Mouse (Mus musculus) hindbrain, embryonic 13.5 days (tissue): ENCODE measurements at regions not wholly inside any gene's neighbourhood (a gene's known extent, or its start where the extent isn't known, plus 50 kb on each side); places are given as distances from the start of the nearest gene placed in this dataset.

Experiments
- ATAC-seq: fragments of 200-750 bp; cut with Nextera tagmentation; 2 replicates; pipeline ENCODE4 v1.8.0; 2017; ENCODE audit warnings: moderate TSS enrichment; ENCODE audit not compliant: low FRiP score
- H3K27ac ChIP-seq: fragments of 300-500 bp; sonication (generic); 2 replicates; pipeline ENCODE4 v1.5.1; 2015; ENCODE audit warnings: inconsistent platforms, mild to moderate bottlenecking, moderate library complexity
- H3K27me3 ChIP-seq: fragments of 300-500 bp; sonication (generic); 2 replicates; pipeline ENCODE4 v1.6.1; 2015; ENCODE audit warnings: mild to moderate bottlenecking, inconsistent platforms
- H3K36me3 ChIP-seq: fragments of 300-500 bp; sonication (generic); 2 replicates; pipeline ENCODE4 v1.6.1; 2015; ENCODE audit warnings: mild to moderate bottlenecking, inconsistent platforms
- H3K4me1 ChIP-seq: fragments of 300-500 bp; sonication (generic); replicated peaks from 2 replicates; pipeline ENCODE4 v1.6.1; 2015; ENCODE audit warnings: inconsistent platforms
- H3K4me2 ChIP-seq: fragments of 300-500 bp; sonication (generic); 2 replicates; pipeline ENCODE4 v1.6.1; 2015; ENCODE audit warnings: inconsistent platforms, mild to moderate bottlenecking, moderate library complexity
- H3K4me3 ChIP-seq: fragments of 300-500 bp; sonication (generic); 2 replicates; pipeline ENCODE4 v1.5.1; 2015; ENCODE audit warnings: mild to moderate bottlenecking, inconsistent platforms
- H3K9ac ChIP-seq: fragments of 300-500 bp; sonication (generic); 2 replicates; pipeline ENCODE4 v1.6.1; 2015; ENCODE audit warnings: mild to moderate bottlenecking, inconsistent platforms
- H3K9me3 ChIP-seq: fragments of 300-500 bp; sonication (generic); 2 replicates; pipeline ENCODE4 v1.6.1; 2016; ENCODE audit warnings: inconsistent platforms
- WGBS: fragments of 180-500 bp; shearing (Covaris S2); methylation state at CpG from one replicate; pipeline ENCODE4 v1.1.7; 2015; 5-methylcytosine and 5-hydroxymethylcytosine counted together

GRCm38 (mm10) chr12:47466740-47467139 lies 648.0 kb upstream of the Nova1 start:
- no peaks in the 10 kb centered on the region for H3K36me3 ChIP-seq
- no peak overlapping the region for H3K27ac ChIP-seq
- no peaks in the 10 kb centered on the region for H3K27me3 ChIP-seq
- H3K9me3 ChIP-seq, result no peaks in the 10 kb centered on the region
- H3K4me3 ChIP-seq, result no peak overlapping the region
- ATAC-seq, result peak; percentile 39; the same call in 1 of the 2 replicates
- no peak overlapping the region for H3K4me2 ChIP-seq
- no peaks in the 10 kb centered on the region for H3K4me1 ChIP-seq
- WGBS, result 64% methylated on average over 1 of the region's 1 CpGs
- H3K9ac ChIP-seq, result no peak overlapping the region

- WGBS, result 46% methylated on average over 5 of the region's 5 CpGs
- ATAC-seq, result peak; percentile 84
- Histone ChIP-seq H3K9me3 (no peaks in the 10 kb centered on the region), H3K36me3 (no peaks in the 10 kb centered on the region), H3K27me3 (no peaks in the 10 kb centered on the region), H3K4me1 (no peaks in the 10 kb centered on the region), H3K27ac (peak overlapping the region; percentile 67), H3K4me3 (no peak overlapping the region), H3K9ac (no peak overlapping the region), H3K4me2 (no peak overlapping the region)
Measured at GRCm38 (mm10) chr12:47465924-47466323, 647.2 kb upstream of the Nova1 start.

- no peaks in the 10 kb centered on the region for H3K9me3 ChIP-seq
- H3K27me3 ChIP-seq, result no peaks in the 10 kb centered on the region
- H3K4me1 ChIP-seq, result no peaks in the 10 kb centered on the region
- no peak for ATAC-seq
- H3K9ac ChIP-seq, result no peak overlapping the region
- 68% methylated on average over 1 of the region's 1 CpGs for WGBS
- no peaks in the 10 kb centered on the region for H3K36me3 ChIP-seq
- no peak overlapping the region for H3K4me2 ChIP-seq
- no peak overlapping the region for H3K27ac ChIP-seq
- no peak overlapping the region for H3K4me3 ChIP-seq
Measured at GRCm38 (mm10) chr12:47431669-47432068, 612.9 kb upstream of the Nova1 start.

DNA sequence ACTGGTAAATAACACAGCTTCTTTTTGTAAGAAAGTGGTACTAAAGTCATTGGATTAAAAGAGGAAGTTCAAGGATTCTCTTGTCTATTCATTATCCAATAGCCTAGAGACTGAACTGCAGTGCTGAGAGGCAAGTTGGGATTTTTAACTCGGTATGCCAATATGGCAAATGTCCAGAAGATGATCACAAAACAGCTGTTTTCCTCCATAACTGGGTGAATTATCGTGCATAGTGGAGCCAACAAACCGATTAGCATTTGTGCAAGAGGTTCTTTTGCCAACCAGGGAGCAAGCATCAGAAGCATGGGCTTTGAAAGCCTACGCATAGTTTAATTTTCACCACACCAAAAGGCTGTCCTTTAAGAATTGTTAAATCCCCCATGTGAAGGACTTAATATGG lies 593.5 kb upstream of the Nova1 start:
- 80% methylated on average over 4 of the region's 4 CpGs for WGBS
- Histone ChIP-seq H3K9ac (no peak overlapping the region), H3K27ac (no peak overlapping the region), H3K27me3 (no peaks in the 10 kb centered on the region), H3K4me1 (no peaks in the 10 kb centered on the region), H3K4me2 (no peak overlapping the region), H3K4me3 (no peak overlapping the region), H3K9me3 (no peaks in the 10 kb centered on the region), H3K36me3 (no peaks in the 10 kb centered on the region)
- ATAC-seq, result no peak

- H3K27ac ChIP-seq, result no peak overlapping the region
- no peak for ATAC-seq
Measured at GRCm38 (mm10) chr12:47406563-47406962, 587.8 kb upstream of the Nova1 start.

DNA sequence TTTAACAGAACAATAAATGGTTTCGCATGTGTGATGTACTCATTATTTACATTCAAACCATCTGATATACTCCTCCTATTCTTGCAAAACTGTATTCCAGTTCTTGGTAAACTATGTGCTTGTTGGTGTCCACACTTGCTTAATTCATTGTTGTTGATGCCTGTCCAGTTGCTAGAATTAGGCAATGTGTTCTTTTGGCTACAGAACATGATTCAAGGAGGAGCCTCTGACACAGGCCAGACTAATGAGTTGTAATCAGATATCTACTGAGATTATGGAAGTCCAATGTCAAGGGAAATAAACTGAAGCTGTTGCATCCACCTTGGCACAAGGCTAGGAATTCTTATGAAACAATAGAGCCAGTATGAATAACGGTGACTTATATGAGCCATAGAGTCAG lies 587.4 kb upstream of the Nova1 start:
- Histone ChIP-seq H3K9ac (no peak overlapping the region), H3K27me3 (no peaks in the 10 kb centered on the region), H3K4me1 (no peaks in the 10 kb centered on the region), H3K4me2 (no peak overlapping the region), H3K27ac (no peak overlapping the region), H3K9me3 (no peaks in the 10 kb centered on the region), H3K36me3 (no peaks in the 10 kb centered on the region), H3K4me3 (no peak overlapping the region)
- 94% methylated on average over 2 of the region's 2 CpGs for WGBS
- no peak for ATAC-seq

More at GRCm38 (mm10) chr12:47406563-47406962, 587.8 kb upstream of the Nova1 start:
- 87% methylated on average over 2 of the region's 2 CpGs for WGBS
- Histone ChIP-seq H3K36me3 (no peaks in the 10 kb centered on the region), H3K9me3 (no peaks in the 10 kb centered on the region), H3K4me2 (no peak overlapping the region), H3K4me1 (no peaks in the 10 kb centered on the region), H3K9ac (no peak overlapping the region), H3K27me3 (no peaks in the 10 kb centered on the region), H3K4me3 (no peak overlapping the region)

DNA sequence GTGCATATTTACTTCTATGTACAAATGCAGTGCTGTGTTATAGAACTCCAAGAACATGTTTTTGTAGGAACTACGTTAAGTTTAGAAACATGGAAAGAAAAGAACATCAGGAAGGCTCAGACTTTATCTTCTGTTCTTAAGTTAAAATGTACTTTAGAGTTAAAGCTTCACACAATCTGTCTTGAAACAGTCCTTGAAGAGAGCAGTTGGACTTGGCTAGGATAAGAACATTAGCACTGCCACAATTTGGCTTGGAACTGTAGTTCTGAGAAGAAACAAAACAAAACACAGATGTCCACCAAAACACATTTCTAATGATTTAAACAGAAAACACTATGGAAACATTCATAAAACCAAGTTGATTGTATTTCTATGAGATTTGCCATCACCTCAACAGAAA lies 564.5 kb upstream of the Nova1 start:
- WGBS, result 98% methylated on average over 1 of the region's 1 CpGs
- Histone ChIP-seq H3K36me3 (no peaks in the 10 kb centered on the region), H3K27me3 (no peaks in the 10 kb centered on the region), H3K9ac (no peak overlapping the region), H3K9me3 (no peaks in the 10 kb centered on the region), H3K27ac (no peak overlapping the region), H3K4me2 (no peak overlapping the region), H3K4me3 (no peak overlapping the region), H3K4me1 (no peaks in the 10 kb centered on the region)
- ATAC-seq, result no peak

DNA sequence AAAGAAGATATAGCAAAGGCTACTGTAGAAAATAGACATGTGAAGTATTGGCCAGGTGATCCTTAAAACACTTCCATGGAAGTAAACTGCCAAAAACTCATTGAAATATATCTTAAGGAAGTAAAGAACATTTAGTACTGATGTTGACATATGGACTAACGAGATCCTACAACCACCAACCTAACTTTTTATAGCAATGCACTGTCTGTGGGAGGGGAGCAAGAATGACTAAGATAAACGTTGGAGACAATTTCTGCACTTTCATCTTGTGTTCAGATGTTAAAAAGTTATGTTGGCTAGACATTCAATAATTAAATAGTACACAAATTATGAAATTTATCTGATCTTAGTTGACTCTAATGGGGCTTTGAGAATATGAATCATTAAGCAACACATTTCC lies 534.5 kb upstream of the Nova1 start:
- H3K27me3 ChIP-seq, result no peaks in the 10 kb centered on the region
- no peak overlapping the region for H3K4me2 ChIP-seq
- no peaks in the 10 kb centered on the region for H3K4me1 ChIP-seq
- 84% methylated on average over 2 of the region's 2 CpGs for WGBS
- no peak overlapping the region for H3K9ac ChIP-seq
- ATAC-seq, result no peak
- H3K36me3 ChIP-seq, result no peaks in the 10 kb centered on the region
- H3K9me3 ChIP-seq, result no peaks in the 10 kb centered on the region
- no peak overlapping the region for H3K4me3 ChIP-seq
- no peak overlapping the region for H3K27ac ChIP-seq

- no peaks in the 10 kb centered on the region for H3K9me3 ChIP-seq
- no peaks in the 10 kb centered on the region for H3K36me3 ChIP-seq
- H3K4me3 ChIP-seq, result no peak overlapping the region
- no peak overlapping the region for H3K4me2 ChIP-seq
- no peaks in the 10 kb centered on the region for H3K4me1 ChIP-seq
- 98% methylated on average over 1 of the region's 1 CpGs for WGBS
- H3K27me3 ChIP-seq, result no peaks in the 10 kb centered on the region
- H3K27ac ChIP-seq, result no peak overlapping the region
- no peak for ATAC-seq
- no peak overlapping the region for H3K9ac ChIP-seq
Measured at GRCm38 (mm10) chr12:47351229-47351628, 532.5 kb upstream of the Nova1 start.

DNA sequence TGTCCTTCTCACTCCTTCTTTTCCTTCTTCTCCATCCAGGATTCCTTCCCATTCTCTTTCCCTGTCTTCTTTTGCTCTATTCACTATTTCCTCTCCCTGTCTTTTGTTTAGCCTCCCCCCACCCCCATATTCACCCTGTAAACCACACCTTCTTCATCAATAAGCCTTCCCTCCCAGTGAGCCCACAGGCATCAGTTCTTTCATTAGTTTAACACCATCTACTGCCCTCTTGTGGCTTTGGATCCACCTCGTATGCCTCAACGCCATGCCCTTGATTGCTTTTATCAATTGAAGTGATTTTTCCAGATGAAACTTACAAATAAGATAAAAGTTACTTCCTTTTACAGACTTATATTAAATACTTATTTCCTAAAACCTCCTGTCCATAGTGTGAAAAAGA lies 494.7 kb upstream of the Nova1 start:
- no peak for ATAC-seq
- no peaks in the 10 kb centered on the region for H3K36me3 ChIP-seq
- WGBS, result 18% methylated on average over 2 of the region's 2 CpGs
- no peak overlapping the region for H3K27ac ChIP-seq
- no peak overlapping the region for H3K9ac ChIP-seq
- H3K9me3 ChIP-seq, result no peaks in the 10 kb centered on the region
- H3K4me3 ChIP-seq, result no peak overlapping the region
- H3K4me1 ChIP-seq, result no peaks in the 10 kb centered on the region
- no peaks in the 10 kb centered on the region for H3K27me3 ChIP-seq
- H3K4me2 ChIP-seq, result no peak overlapping the region

- no peak overlapping the region for H3K4me3 ChIP-seq
- WGBS, result 21% methylated on average over 3 of the region's 3 CpGs
- no peak; the same call in 1 of the 2 replicates for ATAC-seq
Measured at GRCm38 (mm10) chr12:47275904-47276303, 457.2 kb upstream of the Nova1 start.

DNA sequence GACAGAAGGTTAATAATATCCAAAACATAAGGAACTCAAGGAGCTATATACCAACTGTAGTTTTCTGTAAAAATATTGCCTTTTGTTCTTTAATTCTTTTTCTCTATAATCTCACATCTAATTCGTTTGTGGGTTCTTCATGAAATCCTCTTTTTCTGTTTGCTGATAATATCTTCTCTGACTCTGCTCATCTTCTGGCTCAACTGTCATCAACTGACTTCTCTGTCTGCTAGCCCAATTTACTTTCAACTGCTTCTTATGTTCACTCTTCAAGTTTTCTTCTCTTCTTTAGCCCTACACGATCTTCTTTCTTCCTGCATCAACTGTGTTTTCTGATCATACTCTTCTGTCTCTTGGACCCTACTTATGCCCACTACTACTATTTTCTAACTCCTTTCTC lies 453.6 kb upstream of the Nova1 start:
- H3K9ac ChIP-seq, result no peak overlapping the region
- ATAC-seq, result no peak
- no peak overlapping the region for H3K27ac ChIP-seq
- H3K27me3 ChIP-seq, result no peaks in the 10 kb centered on the region
- H3K36me3 ChIP-seq, result no peaks in the 10 kb centered on the region
- no peaks in the 10 kb centered on the region for H3K9me3 ChIP-seq
- no peak overlapping the region for H3K4me3 ChIP-seq
- no peaks in the 10 kb centered on the region for H3K4me1 ChIP-seq
- H3K4me2 ChIP-seq, result no peak overlapping the region
- 86% methylated on average over 2 of the region's 2 CpGs for WGBS

More at GRCm38 (mm10) chr12:47275904-47276303, 457.2 kb upstream of the Nova1 start:
- Histone ChIP-seq H3K27me3 (no peaks in the 10 kb centered on the region), H3K36me3 (no peaks in the 10 kb centered on the region), H3K9me3 (no peaks in the 10 kb centered on the region), H3K4me1 (no peaks in the 10 kb centered on the region), H3K4me2 (no peak overlapping the region), H3K27ac (no peak overlapping the region), H3K9ac (no peak overlapping the region)

- WGBS, result 70% methylated on average over 1 of the region's 1 CpGs
- H3K27me3 ChIP-seq, result no peaks in the 10 kb centered on the region
- no peak overlapping the region for H3K9ac ChIP-seq
- H3K4me1 ChIP-seq, result no peaks in the 10 kb centered on the region
- no peak for ATAC-seq
- no peak overlapping the region for H3K27ac ChIP-seq
- no peak overlapping the region for H3K4me2 ChIP-seq
- no peaks in the 10 kb centered on the region for H3K36me3 ChIP-seq
- no peak overlapping the region for H3K4me3 ChIP-seq
- H3K9me3 ChIP-seq, result no peaks in the 10 kb centered on the region
Measured at GRCm38 (mm10) chr12:47264118-47264517, 445.4 kb upstream of the Nova1 start.

- Histone ChIP-seq H3K27me3 (no peaks in the 10 kb centered on the region), H3K27ac (peak overlapping the region; percentile 3; the same call in 1 of the 2 replicates), H3K36me3 (no peaks in the 10 kb centered on the region), H3K9ac (no peak overlapping the region), H3K4me2 (no peak overlapping the region), H3K9me3 (no peaks in the 10 kb centered on the region), H3K4me1 (no peaks in the 10 kb centered on the region), H3K4me3 (no peak overlapping the region)
- 50% methylated on average over 1 of the region's 1 CpGs for WGBS
- ATAC-seq, result no peak
Measured at GRCm38 (mm10) chr12:47263408-47263807, 444.7 kb upstream of the Nova1 start.
